Mouse (Mus musculus) ES-E14 (cell line): ENCODE data around the gene Sema3f.

Source experiments
- HCFC1 ChIP-seq: IDR thresholded peaks from 2 replicates; pipeline ENCODE4 v1.6.1; 2012; ENCODE audit warnings: low read length, inconsistent platforms, borderline replicate concordance; ENCODE audit not compliant: insufficient read depth
- MAFK ChIP-seq: IDR thresholded peaks from 2 replicates; pipeline ENCODE4 v1.6.1; 2014; ENCODE audit warnings: mild to moderate bottlenecking, low read depth, low read length, inconsistent platforms; ENCODE audit not compliant: insufficient read depth
- ZC3H11A ChIP-seq: IDR thresholded peaks from 2 replicates; pipeline ENCODE4 v1.6.1; 2012; ENCODE audit warnings: low read depth, mild to moderate bottlenecking, inconsistent platforms, low read length, borderline replicate concordance

GRCm38 (mm10) chr9:107692785-107693184, 17.5 kb downstream of the Sema3f start:
- TF ChIP-seq MAFK, result no peak
- TF ChIP-seq ZC3H11A, result no peak
- no peak for TF ChIP-seq HCFC1
